Mouse (Mus musculus) v-Abl transformed pro-B cells (cell line): ENCODE measurements around the gene 2200002D01Rik.

Experiments used
- in situ Hi-C, 2 experiments: fragments of 400-800 bp; cut with MboI; formaldehyde crosslinking; loops; one replicate each; pipeline ENCODE4 v1.15.1; 2025; ENCODE audit not compliant: unreplicated experiment in 2 of 2

2200002D01Rik gene

GRCm38 (mm10) chr7:29248261-29248841, at the start of gene 2200002D01Rik:
2200002D01Rik (minus strand) TSS chr7:29248466.
- in situ Hi-C loops: loop anchor here (5.0 to 10.0 kb wide), 3 partner anchors 44 to 121 kb away; partner anchors contain the start of genes Ggn (in 1 of the 2), Ryr1 (in 1 of the 2) and Spred3 (in 1 of the 2)

GRCm38 (mm10) chr7:29296998-29297397, 48.7 kb upstream of the 2200002D01Rik start:
- in situ Hi-C loops: loop anchor here in 1 of 2 experiments (10.0 kb wide), 1 partner anchor 242 kb away; no protein-coding TSS in a partner anchor

- in situ Hi-C loops: loop anchor here in 1 of 2 experiments (10.0 kb wide), 1 partner anchor 241 kb away; no protein-coding TSS in a partner anchor
These were observed 47.8 kb upstream of the 2200002D01Rik start for GRCm38 (mm10) chr7:29295861-29296647.

DNA sequence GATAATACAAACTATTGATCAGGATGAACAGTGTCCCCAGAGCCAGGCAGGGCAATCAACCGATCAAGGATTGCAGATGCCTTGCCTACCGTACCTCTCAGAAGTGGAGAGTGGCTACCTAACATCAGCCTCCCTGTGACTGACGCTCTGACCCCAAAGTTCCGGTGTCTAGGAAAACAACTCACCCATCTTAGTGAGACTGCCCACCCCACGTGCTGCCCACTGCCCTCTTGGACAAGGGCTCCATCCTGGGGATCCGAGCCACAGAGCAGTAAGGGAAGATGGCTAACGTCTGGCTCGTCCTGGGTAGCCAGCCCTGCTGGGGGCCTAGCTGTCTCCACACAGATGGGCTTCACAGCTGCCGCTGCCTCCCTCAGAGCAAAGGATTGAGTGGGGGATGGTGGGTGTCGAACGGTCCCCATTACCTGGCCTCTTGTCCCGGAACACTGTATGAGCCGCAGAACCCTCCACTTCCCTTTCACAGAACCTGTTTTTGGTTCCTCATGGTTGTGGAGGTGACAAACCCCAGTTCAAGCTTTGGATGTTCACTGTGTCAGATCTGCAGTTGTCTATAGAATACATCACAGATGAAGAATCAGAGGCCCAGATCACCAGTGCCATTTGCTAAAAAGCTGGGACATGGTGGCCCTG, 46.0 kb upstream of the 2200002D01Rik start:
- in situ Hi-C loops: loop anchor here (5.0 to 10.0 kb wide), 3 partner anchors 47 to 242 kb away; partner anchors contain the start of gene 2200002D01Rik (in 2 of the 2)

DNA sequence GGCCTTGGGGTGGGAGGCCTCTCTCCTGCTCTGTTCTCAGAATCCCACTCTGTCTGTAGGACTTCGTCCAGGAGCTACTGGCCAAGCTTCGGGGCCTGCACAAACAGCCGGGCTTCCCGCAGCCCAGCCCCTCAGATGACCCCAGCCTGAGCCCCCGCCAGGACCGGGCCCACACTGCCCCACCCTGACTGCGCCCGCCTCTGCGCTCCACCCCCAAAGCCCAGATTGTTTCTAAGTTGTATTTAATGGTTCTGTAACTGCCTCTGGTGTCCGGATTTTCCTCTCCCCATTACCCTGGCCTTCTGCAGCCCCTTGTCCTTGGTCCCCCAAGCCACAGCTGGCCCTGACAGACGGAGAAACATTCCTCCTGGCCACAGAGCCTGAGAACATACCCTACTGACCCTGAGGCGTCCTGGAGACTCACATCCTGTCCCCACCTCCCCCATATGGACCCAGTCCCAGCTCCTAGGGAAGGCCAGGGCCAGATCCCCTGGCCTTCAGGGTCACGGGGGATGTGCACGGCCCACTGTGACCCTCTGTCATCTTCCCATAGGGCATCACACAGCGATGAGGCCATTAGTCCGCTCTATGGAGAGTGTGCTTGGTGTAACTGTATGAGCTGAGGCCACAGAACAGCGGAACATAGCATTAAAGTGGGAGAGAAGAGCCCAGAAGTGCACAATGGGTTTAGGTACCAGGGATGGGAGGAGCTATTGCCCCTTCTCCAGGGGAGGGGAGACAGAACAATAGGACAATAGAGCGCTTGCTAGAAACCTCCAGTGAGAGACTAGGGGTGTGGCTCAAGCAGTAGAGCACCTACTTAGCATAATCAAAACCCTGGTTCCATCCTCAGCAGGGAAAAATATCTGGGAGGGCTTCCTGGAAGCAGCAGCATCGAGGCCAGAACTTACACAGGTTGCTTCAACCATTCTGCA, 45.1 kb upstream of the 2200002D01Rik start:
- in situ Hi-C loops: loop anchor here (5.0 to 10.0 kb wide), 3 partner anchors 46 to 241 kb away; partner anchors contain the start of gene 2200002D01Rik (in 2 of the 2)

- in situ Hi-C loops: loop anchor here (5.0 to 10.0 kb wide), 3 partner anchors 45 to 240 kb away; partner anchors contain the start of gene 2200002D01Rik (in 2 of the 2)
These were observed 44.3 kb upstream of the 2200002D01Rik start for GRCm38 (mm10) chr7:29292458-29293098.

DNA sequence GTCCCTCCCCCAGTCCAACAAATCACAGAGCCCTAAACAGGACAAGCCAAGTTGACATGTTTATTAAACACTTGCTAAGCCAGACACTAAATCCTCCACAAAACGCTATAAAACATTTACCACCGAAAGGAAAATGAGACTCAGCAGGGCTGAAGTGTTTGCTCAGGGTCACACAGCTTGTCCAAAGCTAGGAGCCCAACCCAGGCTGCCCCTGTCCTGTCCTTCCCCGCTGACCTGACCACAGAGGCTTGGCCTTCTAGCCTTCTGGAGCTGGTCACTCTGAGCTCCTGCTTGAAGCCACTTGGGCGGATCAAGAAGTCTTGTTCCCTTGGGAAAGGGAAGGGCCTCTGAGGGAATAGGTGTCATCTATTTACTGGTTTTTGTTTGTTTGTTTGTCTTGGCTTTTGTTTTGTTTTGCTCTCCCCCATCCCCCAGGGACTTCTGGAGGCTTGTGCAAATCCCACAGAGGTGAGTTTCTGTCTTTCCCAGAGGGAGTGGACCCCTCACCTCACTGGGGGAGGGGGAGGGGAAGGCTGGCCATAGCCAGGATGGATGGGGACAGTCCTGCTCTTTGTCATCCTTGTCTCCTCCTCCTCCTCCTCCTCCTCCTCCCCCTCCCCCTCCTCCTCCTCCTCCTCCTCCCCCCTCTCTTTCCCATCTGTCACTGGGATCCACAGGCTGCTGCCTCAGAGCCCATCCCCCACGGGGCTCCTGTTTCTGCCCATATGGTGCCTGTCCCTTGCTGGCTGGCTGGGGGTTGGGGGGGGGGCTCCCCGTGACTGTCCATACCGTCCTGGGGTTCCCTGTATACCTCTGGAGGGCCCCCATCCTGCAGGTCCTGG, 43.6 kb upstream of the 2200002D01Rik start:
- in situ Hi-C loops: loop anchor here (5.0 to 10.0 kb wide), 3 partner anchors 45 to 240 kb away; partner anchors contain the start of gene 2200002D01Rik (in 2 of the 2)

- in situ Hi-C loops: loop anchor here (5.0 to 10.0 kb wide), 3 partner anchors 44 to 239 kb away; partner anchors contain the start of gene 2200002D01Rik (in 2 of the 2)
These were observed 42.6 kb upstream of the 2200002D01Rik start for GRCm38 (mm10) chr7:29290691-29291485.

DNA sequence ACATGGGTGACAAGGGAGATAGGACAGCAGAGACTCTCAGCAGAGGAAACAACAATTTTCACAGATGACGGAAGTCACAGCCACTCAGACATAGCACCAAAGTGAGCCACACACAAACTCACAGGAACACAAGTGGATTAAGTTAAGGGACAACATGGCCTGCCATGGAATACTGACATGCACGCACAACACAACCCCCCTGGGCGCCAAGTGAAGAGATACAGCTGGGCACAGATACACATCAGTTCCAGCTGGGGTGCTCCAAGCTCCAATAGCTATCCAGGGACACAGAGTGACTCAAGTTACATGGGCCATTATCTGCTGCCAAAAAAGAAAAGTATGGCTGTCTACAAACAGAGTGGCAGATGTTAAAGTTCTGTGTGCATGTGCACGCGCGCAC, 41.6 kb upstream of the 2200002D01Rik start:
- in situ Hi-C loops: loop anchor here (5.0 to 10.0 kb wide), 4 partner anchors 43 to 238 kb away; partner anchors contain the start of genes 2200002D01Rik (in 2 of the 2) and Ryr1 (in 1 of the 2)

DNA sequence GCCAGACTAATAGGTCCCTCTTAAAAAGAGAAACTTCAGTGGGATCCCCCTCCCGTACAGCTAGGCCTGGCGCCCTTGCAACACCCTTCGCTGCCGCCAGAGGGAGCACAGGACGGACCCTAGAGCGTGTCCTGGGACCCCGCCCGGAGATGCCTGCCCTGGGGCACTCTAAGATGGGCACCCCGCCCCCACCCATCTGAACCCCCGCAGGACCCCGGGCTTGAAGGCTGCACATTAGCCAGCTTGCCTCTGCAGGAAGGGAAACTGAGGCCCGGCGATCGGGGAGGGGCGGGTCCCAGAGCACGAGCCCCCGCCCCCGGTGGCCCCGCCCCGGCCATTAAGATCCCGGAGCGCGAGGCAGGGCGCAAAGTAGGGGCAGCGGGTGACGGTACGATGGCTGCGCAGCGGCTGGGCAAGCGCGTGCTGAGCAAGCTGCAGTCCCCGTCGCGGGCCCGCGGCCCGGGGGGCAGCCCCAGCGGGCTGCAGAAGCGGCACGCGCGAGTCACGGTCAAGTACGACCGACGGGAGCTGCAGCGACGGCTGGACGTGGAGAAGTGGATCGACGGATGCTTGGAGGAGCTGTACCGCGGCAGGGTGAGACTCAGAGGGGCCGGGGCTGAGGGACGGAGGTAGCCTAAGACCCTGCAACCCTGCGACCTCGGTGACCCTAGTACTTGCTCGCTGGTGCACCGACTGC, 40.8 kb upstream of the 2200002D01Rik start, which contains the start of gene Ppp1r14a:
TSS of gene Ppp1r14a (plus strand) at position 367 of the 697 bp plus-strand sequence.
- in situ Hi-C loops: loop anchor here in 1 of 2 experiments (5.0 kb wide), 1 partner anchor 162 kb away; the partner anchor contains the start of gene Ryr1

DNA sequence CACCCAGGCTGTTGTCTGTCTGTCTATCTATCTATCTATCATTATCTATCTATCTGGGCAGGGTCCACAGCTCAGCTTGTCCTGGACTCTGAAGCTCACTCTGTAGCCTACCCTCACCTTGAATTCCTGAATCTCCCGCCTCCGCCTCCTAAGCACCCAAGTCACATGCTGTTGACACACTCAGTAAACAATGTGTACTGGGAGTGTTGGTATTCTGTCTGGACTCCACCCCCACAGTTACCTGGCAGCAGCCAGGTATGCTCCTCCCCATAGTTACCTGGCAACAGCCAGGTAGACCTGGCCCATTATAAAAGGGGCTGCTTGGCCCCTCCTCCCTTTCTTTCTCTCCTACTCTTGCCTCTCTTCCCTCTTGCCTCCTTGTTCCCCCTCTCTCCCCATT, 39.8 kb upstream of the 2200002D01Rik start:
- in situ Hi-C loops: loop anchor here in 1 of 2 experiments (5.0 kb wide), 1 partner anchor 161 kb away; the partner anchor contains the start of gene Ryr1

DNA sequence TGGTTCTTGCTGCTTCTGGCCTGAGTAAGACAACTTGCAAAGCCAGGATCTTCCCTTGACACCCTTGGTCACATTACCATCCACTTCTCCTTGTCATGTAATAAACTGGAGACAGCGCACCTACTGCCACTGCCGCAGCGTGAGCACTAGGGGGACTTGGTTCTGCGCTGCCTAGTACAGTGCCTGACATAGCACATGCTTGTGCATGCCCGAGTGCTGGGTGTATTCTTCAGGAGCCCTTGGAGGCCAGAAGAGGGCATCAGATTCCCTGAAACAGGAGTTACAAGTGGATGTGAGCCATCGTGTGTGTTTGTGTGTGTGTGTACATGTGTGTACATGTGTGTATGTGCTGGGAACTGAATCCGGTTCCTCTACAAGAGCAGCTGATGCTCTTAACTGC, 39.2 kb upstream of the 2200002D01Rik start:
- in situ Hi-C loops: loop anchor here in 1 of 2 experiments (5.0 kb wide), 1 partner anchor 160 kb away; the partner anchor contains the start of gene Ryr1

DNA sequence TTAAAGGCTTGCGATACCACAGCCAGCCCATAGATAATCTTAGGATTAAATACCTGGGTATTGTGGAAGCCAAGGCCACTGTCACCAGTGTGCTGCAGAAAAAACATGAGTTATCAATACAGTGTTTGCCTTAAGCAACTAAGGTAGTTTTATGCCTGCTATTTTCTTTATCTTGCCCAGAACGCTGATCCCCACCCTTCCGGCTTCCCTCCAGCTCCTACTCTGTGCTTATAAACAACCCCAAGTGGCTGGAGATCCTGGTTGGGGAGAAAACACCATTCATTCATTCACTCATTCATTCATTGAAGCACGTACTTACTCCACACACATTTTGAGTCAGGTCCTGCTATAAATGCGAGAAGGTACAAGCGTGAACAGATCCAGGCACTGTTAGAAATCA, 36.3 kb upstream of the 2200002D01Rik start:
- in situ Hi-C loops: no loop called here

- in situ Hi-C loops: no loop called here
These were observed 35.6 kb upstream of the 2200002D01Rik start for GRCm38 (mm10) chr7:29283876-29284275.

GRCm38 (mm10) chr7:29282074-29282554, 33.8 kb upstream of the 2200002D01Rik start:
- in situ Hi-C loops: no loop called here
